Mouse (Mus musculus): ENCODE results near the gene Prmt8.

DNA sequence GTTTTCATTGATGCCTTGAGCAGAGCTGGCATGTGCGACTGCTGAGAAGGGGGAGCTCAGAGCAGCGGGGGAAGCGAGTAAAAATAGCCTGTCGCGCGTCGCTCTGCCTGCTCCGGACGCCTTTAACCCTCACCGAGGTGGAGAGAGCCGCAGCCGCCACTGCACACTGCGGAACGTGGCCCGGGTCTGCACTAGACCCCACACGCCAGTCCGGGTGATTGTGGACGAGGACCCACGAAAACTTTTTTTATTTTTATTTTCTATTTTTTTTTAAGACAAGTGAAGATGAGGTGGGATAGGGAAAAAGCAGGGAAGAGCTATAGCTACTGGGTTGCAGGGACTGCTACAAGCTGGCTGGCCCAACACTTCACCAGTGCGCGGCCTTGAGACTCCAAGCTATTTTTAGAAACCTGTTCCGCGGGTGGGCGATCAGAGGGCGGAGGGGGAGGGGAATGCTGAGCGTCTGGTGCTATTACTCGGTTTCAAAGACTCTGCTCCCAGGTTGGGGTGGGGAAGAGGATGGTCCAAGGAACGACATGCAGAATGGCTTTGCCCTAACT is 2.6 kb downstream of the Prmt8 start:
- TF ChIP-seq POLR2A (IDR thresholded peaks at IDR 0.05; ENCODE audit: extremely low read depth, insufficient read depth, low read length) (no peak), CTCF (IDR thresholded peaks at IDR 0.05; ENCODE audit: low read depth, low read length) (no peak)

All from liver, adult 2 months (tissue).